Mouse (Mus musculus) frontal cortex, postnatal 14 days (tissue): ENCODE measurements around the gene Isy1.

Experiments used
- DNase-seq, 2 experiments: peaks; one replicate each; pipeline ENCODE4 v3.0.0; 2022; ENCODE audit warnings: low spot score in 2 of 2

Gene Isy1

GRCm38 (mm10) chr6:87850155-87850899 lies 11.7 kb upstream of the Isy1 start:
- DNase-seq, result peak in 1 of 2 experiments; percentile 24

- no peak for DNase-seq
Observed at GRCm38 (mm10) chr6:87849780-87850154, 11.2 kb upstream of the Isy1 start.

GRCm38 (mm10) chr6:87846813-87847212 lies 8.2 kb upstream of the Isy1 start:
- no peak for DNase-seq

GRCm38 (mm10) chr6:87845031-87845695 lies 6.6 kb upstream of the Isy1 start:
- no peak for DNase-seq

GRCm38 (mm10) chr6:87842254-87842653 lies 3.7 kb upstream of the Isy1 start:
- no peak for DNase-seq

- no peak for DNase-seq
Observed at GRCm38 (mm10) chr6:87841635-87842034, 3.0 kb upstream of the Isy1 start.

- no peak for DNase-seq
Observed at GRCm38 (mm10) chr6:87839797-87840341, 1.3 kb upstream of the Isy1 start.

GRCm38 (mm10) chr6:87835695-87836094 lies 2.9 kb downstream of the Isy1 start, which contains the start of gene Gm45140:
Gene Gm45140, minus strand, starts transcription at chr6:87835795.
- DNase-seq, result no peak

- DNase-seq, result no peak
Observed at GRCm38 (mm10) chr6:87820366-87820765, 18.2 kb downstream of the Isy1 start.

GRCm38 (mm10) chr6:87814486-87814885 lies 24.1 kb downstream of the Isy1 start:
- DNase-seq, result no peak

- no peak for DNase-seq
Observed at GRCm38 (mm10) chr6:87812656-87813055, 25.9 kb downstream of the Isy1 start.

- DNase-seq, result peak; percentile 74 to 81
Observed at GRCm38 (mm10) chr6:87811675-87812338, 26.8 kb downstream of the Isy1 start, which contains the start of gene Rab43. Gene Rab43, minus strand, starts transcription at chr6:87812164.

- peak; percentile 33 for DNase-seq
Observed at GRCm38 (mm10) chr6:87810713-87811669, 27.6 kb downstream of the Isy1 start.

GRCm38 (mm10) chr6:87810311-87810710 lies 28.3 kb downstream of the Isy1 start:
- no peak for DNase-seq

GRCm38 (mm10) chr6:87809651-87810161 lies 28.9 kb downstream of the Isy1 start:
- no peak for DNase-seq

- no peak for DNase-seq
Observed at GRCm38 (mm10) chr6:87809144-87809543, 29.5 kb downstream of the Isy1 start.

- no peak for DNase-seq
Observed at GRCm38 (mm10) chr6:87808521-87808920, 30.1 kb downstream of the Isy1 start.

GRCm38 (mm10) chr6:87807735-87808440 lies 30.7 kb downstream of the Isy1 start:
- DNase-seq, result no peak

GRCm38 (mm10) chr6:87806857-87807256 lies 31.7 kb downstream of the Isy1 start:
- no peak for DNase-seq

GRCm38 (mm10) chr6:87806028-87806427 lies 32.6 kb downstream of the Isy1 start:
- no peak for DNase-seq
